Mouse (Mus musculus) hindbrain, embryonic 14.5 days (tissue): ENCODE data around the gene Fam169a. TPM values are rescaled to one million over a fixed set of nuclear protein-coding genes. Genes with fewer than 3 reads are reported as not detected.
"Not testable (repeated sequence)": the region's sequence is repeated elsewhere in the genome, so short reads cannot be mapped to it uniquely, and the experiment has no call there.

Experiments used
- ATAC-seq: fragments of 200-750 bp; cut with Nextera tagmentation; 2 replicates; pipeline ENCODE4 v1.8.0; 2017; ENCODE audit warnings: moderate number of reproducible peaks, mild to moderate bottlenecking, moderate TSS enrichment, moderate library complexity; ENCODE audit not compliant: low FRiP score
- DNase-seq: peaks from one replicate; pipeline ENCODE4 v3.0.0-alpha.2; 2015; ENCODE audit warnings: low spot score
- H3K27ac ChIP-seq: fragments of 300-500 bp; sonication (generic); 2 replicates; pipeline ENCODE4 v1.5.1; 2014; ENCODE audit warnings: mild to moderate bottlenecking, moderate library complexity
- H3K27me3 ChIP-seq: fragments of 300-500 bp; sonication (generic); 2 replicates; pipeline ENCODE4 v1.6.1; 2014; ENCODE audit warnings: mild to moderate bottlenecking, low read length, mixed read lengths; ENCODE audit not compliant: control insufficient read depth, insufficient read depth
- H3K36me3 ChIP-seq: fragments of 300-500 bp; sonication (generic); replicated peaks from 2 replicates; pipeline ENCODE4 v1.6.1; 2014; ENCODE audit not compliant: control insufficient read depth, insufficient read depth
- H3K4me1 ChIP-seq: fragments of 300-500 bp; sonication (generic); replicated peaks from 2 replicates; pipeline ENCODE4 v1.6.1; 2014; ENCODE audit warnings: antibody characterized with exemption, low read length, mixed read lengths; ENCODE audit not compliant: control insufficient read depth, insufficient read depth
- H3K4me2 ChIP-seq: fragments of 300-500 bp; sonication (generic); replicated peaks from 2 replicates; pipeline ENCODE4 v1.6.1; 2014; ENCODE audit warnings: mild to moderate bottlenecking, moderate library complexity
- H3K4me3 ChIP-seq: fragments of 300-500 bp; sonication (generic); replicated peaks from 2 replicates; pipeline ENCODE4 v1.5.1; 2014; ENCODE audit warnings: mild to moderate bottlenecking, low read length
- H3K9ac ChIP-seq: fragments of 300-500 bp; sonication (generic); 2 replicates; pipeline ENCODE4 v1.6.1; 2014
- H3K9me3 ChIP-seq: fragments of 300-500 bp; sonication (generic); 2 replicates; pipeline ENCODE4 v1.6.1; 2016; ENCODE audit warnings: low read length; ENCODE audit not compliant: control insufficient read depth
- WGBS: fragments of 180-500 bp; shearing (Covaris S2); extraction: QIAGEN DNeasy Blood & Tissue Kit; methylation state at CpG from one replicate; pipeline ENCODE4 v1.1.7; 2014; 5-methylcytosine and 5-hydroxymethylcytosine counted together
- polyA plus RNA-seq: library from polyadenylated mRNA; unstranded; fragments of >200 nt; fragmentation: Nextera tagmentation; extraction: Ambion mirVana; gene quantifications from 2 replicates; pipeline ENCODE4 v1.2.1, GENCODE M21; 2014

Fam169a gene
- polyA plus RNA-seq, 1 experiment from 2014 or later = 38.3 TPM

GRCm38 (mm10) chr13:97057817-97058216 lies 9.3 kb upstream of the Fam169a start:
- Histone ChIP-seq H3K27me3 (no peaks in the 10 kb centered on the region), H3K27ac (no peak overlapping the region), H3K4me2 (no peak overlapping the region), H3K4me1 (no peaks in the 10 kb centered on the region), H3K4me3 (no peak overlapping the region), H3K9me3 (no peaks in the 10 kb centered on the region), H3K36me3 (no peaks in the 10 kb centered on the region), H3K9ac (no peak overlapping the region)
- ATAC-seq (no peak), DNase-seq (no peak)
- 47% methylated on average over 4 of the region's 4 CpGs for WGBS

- H3K9ac ChIP-seq = no peak overlapping the region
- DNase-seq (no peak), ATAC-seq (no peak)
- H3K27ac ChIP-seq = no peak overlapping the region
- H3K36me3 ChIP-seq = no peaks in the 10 kb centered on the region
- 92% methylated on average over 6 of the region's 6 CpGs for WGBS
- no peak overlapping the region for H3K4me3 ChIP-seq
- no peaks in the 10 kb centered on the region for H3K4me1 ChIP-seq
- no peaks in the 10 kb centered on the region for H3K9me3 ChIP-seq
- H3K27me3 ChIP-seq = no peaks in the 10 kb centered on the region
- H3K4me2 ChIP-seq = no peak overlapping the region
These were observed 7.3 kb upstream of the Fam169a start for GRCm38 (mm10) chr13:97059746-97060145.

- ATAC-seq (no peak), DNase-seq (no peak)
- Histone ChIP-seq H3K27ac (no peak overlapping the region), H3K4me3 (no peak overlapping the region), H3K27me3 (no peaks in the 10 kb centered on the region), H3K4me2 (no peak overlapping the region), H3K36me3 (no peaks in the 10 kb centered on the region), H3K9me3 (no peaks in the 10 kb centered on the region), H3K9ac (no peak overlapping the region), H3K4me1 (no peaks in the 10 kb centered on the region)
- WGBS = 46% methylated on average over 6 of the region's 8 CpGs
These were observed 6.8 kb upstream of the Fam169a start for GRCm38 (mm10) chr13:97060331-97060730.

GRCm38 (mm10) chr13:97062151-97062550 lies 4.9 kb upstream of the Fam169a start:
- Histone ChIP-seq H3K4me3 (no peak overlapping the region), H3K27me3 (peaks cover 4% of the 10 kb centered on the region; the same call in 1 of the 2 replicates), H3K27ac (no peak overlapping the region), H3K36me3 (no peaks in the 10 kb centered on the region), H3K4me2 (no peak overlapping the region), H3K4me1 (no peaks in the 10 kb centered on the region), H3K9me3 (no peaks in the 10 kb centered on the region), H3K9ac (no peak overlapping the region)
- DNase-seq (no peak), ATAC-seq (no peak)
- 94% methylated on average over 3 of the region's 3 CpGs for WGBS

- H3K4me1 ChIP-seq = no peaks in the 10 kb centered on the region
- H3K4me2 ChIP-seq = no peak overlapping the region
- H3K27ac ChIP-seq = no peak overlapping the region
- peaks cover 9% of the 10 kb centered on the region; the same call in 1 of the 2 replicates for H3K27me3 ChIP-seq
- WGBS = 84% methylated on average over 2 of the region's 2 CpGs
- ATAC-seq = no peak
- H3K4me3 ChIP-seq = no peak overlapping the region
- no peaks in the 10 kb centered on the region for H3K36me3 ChIP-seq
- no peak for DNase-seq
- no peaks in the 10 kb centered on the region for H3K9me3 ChIP-seq
- no peak overlapping the region for H3K9ac ChIP-seq
These were observed 3.7 kb upstream of the Fam169a start for GRCm38 (mm10) chr13:97063431-97063830.

GRCm38 (mm10) chr13:97064413-97064812 lies 2.7 kb upstream of the Fam169a start:
- Histone ChIP-seq H3K4me1 (no peaks in the 10 kb centered on the region), H3K9me3 (no peaks in the 10 kb centered on the region), H3K27ac (no peak overlapping the region), H3K4me3 (no peak overlapping the region), H3K27me3 (peaks cover 9% of the 10 kb centered on the region; the same call in 1 of the 2 replicates), H3K9ac (no peak overlapping the region), H3K4me2 (peak overlapping the region; percentile 12; the same call in 1 of the 2 replicates), H3K36me3 (no peaks in the 10 kb centered on the region)
- no peak for ATAC-seq
- no peak for DNase-seq
- WGBS = 65% methylated on average over 3 of the region's 3 CpGs

GRCm38 (mm10) chr13:97064844-97065621 lies 2.1 kb upstream of the Fam169a start:
- not testable (repeated sequence) for H3K36me3 ChIP-seq, H3K9ac ChIP-seq, DNase-seq, H3K27me3 ChIP-seq, H3K4me1 ChIP-seq, H3K27ac ChIP-seq, ATAC-seq, H3K4me3 ChIP-seq, H3K9me3 ChIP-seq
- H3K4me2 ChIP-seq = peak overlapping the region; percentile 12; the same call in 1 of the 2 replicates
- 38% methylated on average over 18 of the region's 18 CpGs for WGBS

- no peaks in the 10 kb centered on the region for H3K36me3 ChIP-seq
- no peak for ATAC-seq
These were observed 605 bp downstream of the Fam169a start for GRCm38 (mm10) chr13:97067691-97068090.

GRCm38 (mm10) chr13:97068151-97068550 lies 1.1 kb downstream of the Fam169a start:
- peaks cover 9% of the 10 kb centered on the region; the same call in 1 of the 2 replicates for H3K27me3 ChIP-seq
- no peaks in the 10 kb centered on the region for H3K9me3 ChIP-seq
- no peak for ATAC-seq
- H3K4me2 ChIP-seq = no peak overlapping the region
- no peak overlapping the region for H3K9ac ChIP-seq
- no peaks in the 10 kb centered on the region for H3K36me3 ChIP-seq
- H3K27ac ChIP-seq = no peak overlapping the region
- 45% methylated on average over 8 of the region's 8 CpGs for WGBS
- H3K4me3 ChIP-seq = no peak overlapping the region
- no peaks in the 10 kb centered on the region for H3K4me1 ChIP-seq
- DNase-seq = no peak

More at GRCm38 (mm10) chr13:97067691-97068090, 605 bp downstream of the Fam169a start:
- no peak for DNase-seq
- Histone ChIP-seq H3K27ac (no peak overlapping the region), H3K4me1 (no peaks in the 10 kb centered on the region), H3K4me2 (no peak overlapping the region), H3K4me3 (no peak overlapping the region), H3K9ac (no peak overlapping the region), H3K27me3 (peaks cover 9% of the 10 kb centered on the region; the same call in 1 of the 2 replicates), H3K9me3 (no peaks in the 10 kb centered on the region)
- 7% methylated on average over 6 of the region's 6 CpGs for WGBS
